Mouse (Mus musculus) kidney, embryonic 16.5 days (tissue): ENCODE results near the gene Stk38. TPM values are rescaled to one million over a fixed set of nuclear protein-coding genes. Genes with fewer than 3 reads are reported as not detected.

ENCODE experiments used
- ATAC-seq: fragments of 200-750 bp; cut with Nextera tagmentation; 2 replicates; pipeline ENCODE4 v1.8.0; 2017; ENCODE audit warnings: moderate TSS enrichment; ENCODE audit not compliant: low FRiP score, low TSS enrichment
- H3K27ac ChIP-seq: fragments of 300-500 bp; sonication (generic); 2 replicates; pipeline ENCODE4 v1.5.1; 2014; ENCODE audit warnings: low read length
- H3K27me3 ChIP-seq: fragments of 300-500 bp; sonication (generic); 2 replicates; pipeline ENCODE4 v1.6.1; 2014; ENCODE audit warnings: low read length, control low read depth, mixed read lengths; ENCODE audit not compliant: insufficient read depth
- H3K36me3 ChIP-seq: fragments of 300-500 bp; sonication (generic); 2 replicates; pipeline ENCODE4 v1.6.1; 2014; ENCODE audit warnings: low read length, control low read depth, mixed read lengths; ENCODE audit not compliant: insufficient read depth
- H3K4me1 ChIP-seq: fragments of 300-500 bp; sonication (generic); 2 replicates; pipeline ENCODE4 v1.6.1; 2014; ENCODE audit warnings: low read length, control low read depth, mixed read lengths; ENCODE audit not compliant: insufficient read depth
- H3K4me2 ChIP-seq: fragments of 300-500 bp; sonication (generic); replicated peaks from 2 replicates; pipeline ENCODE4 v1.6.1; 2014; ENCODE audit warnings: low read depth, low read length
- H3K4me3 ChIP-seq: fragments of 300-500 bp; sonication (generic); 2 replicates; pipeline ENCODE4 v1.5.1; 2014; ENCODE audit warnings: mild to moderate bottlenecking, low read length
- H3K9ac ChIP-seq: fragments of 300-500 bp; sonication (generic); replicated peaks from 2 replicates; pipeline ENCODE4 v1.6.1; 2014; ENCODE audit warnings: low read length
- H3K9me3 ChIP-seq: fragments of 300-500 bp; sonication (generic); 2 replicates; pipeline ENCODE4 v1.6.1; 2016; ENCODE audit warnings: low read length, control low read depth
- WGBS: fragments of 180-500 bp; shearing (Covaris S2); extraction: QIAGEN DNeasy Blood & Tissue Kit; methylation state at CpG from one replicate; pipeline ENCODE4 v1.1.7; 2014; 5-methylcytosine and 5-hydroxymethylcytosine counted together
- polyA plus RNA-seq: library from polyadenylated mRNA; unstranded; fragments of >200 nt; fragmentation: Nextera tagmentation; extraction: Ambion mirVana; gene quantifications from 2 replicates; pipeline ENCODE4 v1.2.1, GENCODE M21; 2015

Stk38 gene
- polyA plus RNA-seq, 1 experiment from 2014 or later: 106 TPM

DNA sequence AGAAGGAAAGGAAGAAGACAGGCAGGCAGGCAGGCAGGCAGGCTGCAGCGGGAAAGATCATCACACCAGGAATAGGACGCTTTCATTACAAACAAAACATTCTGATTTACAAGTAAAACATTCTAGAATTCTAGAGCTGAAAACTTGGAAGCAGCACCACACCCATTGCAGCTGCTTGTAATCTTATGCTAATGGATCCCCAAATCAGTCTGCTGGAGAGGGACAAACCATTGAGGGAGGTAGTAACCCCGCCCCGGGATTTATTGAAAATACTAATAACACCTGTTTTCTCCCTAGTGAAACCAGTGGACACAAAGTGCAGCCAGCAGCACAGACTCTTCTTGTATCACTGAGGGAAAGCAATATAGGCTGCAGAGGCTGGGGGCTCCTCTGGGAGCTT lies 26.7 kb downstream of the Stk38 start:
- 0 out of 2 replicates have a peak, but pooled peaks cover 6% of the 10 kb centered on the region for H3K4me1 ChIP-seq
- H3K36me3 ChIP-seq: peaks cover 53% of the 10 kb centered on the region
- WGBS: 53% methylated on average over 4 of the region's 4 CpGs
- ATAC-seq: no peak
- no peaks in the 10 kb centered on the region for H3K9me3 ChIP-seq
- no peak overlapping the region for H3K27ac ChIP-seq
- no peak overlapping the region for H3K9ac ChIP-seq
- no peak overlapping the region for H3K4me3 ChIP-seq
- no peaks in the 10 kb centered on the region for H3K27me3 ChIP-seq
- no peak overlapping the region for H3K4me2 ChIP-seq

DNA sequence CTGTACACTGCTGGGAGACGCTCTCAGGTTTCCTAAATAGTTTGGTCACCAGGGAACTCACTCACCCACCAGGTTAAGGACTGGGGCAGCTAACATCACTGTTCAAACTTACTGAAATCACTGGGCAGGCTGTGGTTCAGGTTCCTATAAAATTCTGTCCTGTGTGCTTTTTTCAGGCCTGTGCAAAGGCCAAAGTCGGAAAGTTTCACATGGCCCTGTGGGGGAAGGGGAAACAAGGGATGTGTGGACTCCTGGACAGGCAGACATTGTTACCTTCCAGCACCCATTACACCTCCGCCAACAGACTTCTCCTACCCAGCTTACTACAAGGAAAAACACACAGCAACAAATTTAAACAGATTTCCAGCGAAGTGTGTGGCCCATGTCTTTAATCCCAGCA lies 28.7 kb downstream of the Stk38 start:
- H3K36me3 ChIP-seq: peaks cover 62% of the 10 kb centered on the region
- WGBS: 91% methylated on average over 4 of the region's 4 CpGs
- no peaks in the 10 kb centered on the region for H3K9me3 ChIP-seq
- no peak overlapping the region for H3K9ac ChIP-seq
- no peak overlapping the region for H3K4me2 ChIP-seq
- no peaks in the 10 kb centered on the region for H3K27me3 ChIP-seq
- no peak overlapping the region for H3K4me3 ChIP-seq
- H3K27ac ChIP-seq: no peak overlapping the region
- H3K4me1 ChIP-seq: 0 out of 2 replicates have a peak, but pooled peaks cover 6% of the 10 kb centered on the region
- no peak for ATAC-seq

DNA sequence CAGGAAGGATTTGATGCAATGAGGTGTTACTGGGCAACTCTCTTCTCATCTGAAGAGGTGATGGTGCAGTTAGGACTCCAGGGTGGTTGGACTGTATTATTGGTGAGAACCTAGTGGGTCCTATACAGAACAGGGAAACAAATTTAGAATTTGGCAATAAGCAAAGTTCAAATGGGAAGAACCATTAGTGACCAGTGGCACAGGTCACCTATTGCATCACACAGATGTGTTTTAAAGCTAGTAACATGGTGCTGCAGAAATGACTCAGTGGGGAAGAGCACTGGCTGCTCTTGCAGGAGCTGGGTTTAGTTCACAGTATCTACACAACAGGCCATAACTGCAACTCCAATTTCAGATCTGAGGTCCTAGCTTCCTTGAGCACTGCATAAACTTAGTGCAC lies 37.7 kb downstream of the Stk38 start:
- no peak for ATAC-seq
- H3K4me1 ChIP-seq: no peaks in the 10 kb centered on the region
- no peak overlapping the region for H3K4me2 ChIP-seq
- H3K27ac ChIP-seq: no peak overlapping the region
- H3K9ac ChIP-seq: no peak overlapping the region
- H3K27me3 ChIP-seq: no peaks in the 10 kb centered on the region
- no peak overlapping the region for H3K4me3 ChIP-seq
- no peaks in the 10 kb centered on the region for H3K9me3 ChIP-seq
- H3K36me3 ChIP-seq: peaks cover 89% of the 10 kb centered on the region

DNA sequence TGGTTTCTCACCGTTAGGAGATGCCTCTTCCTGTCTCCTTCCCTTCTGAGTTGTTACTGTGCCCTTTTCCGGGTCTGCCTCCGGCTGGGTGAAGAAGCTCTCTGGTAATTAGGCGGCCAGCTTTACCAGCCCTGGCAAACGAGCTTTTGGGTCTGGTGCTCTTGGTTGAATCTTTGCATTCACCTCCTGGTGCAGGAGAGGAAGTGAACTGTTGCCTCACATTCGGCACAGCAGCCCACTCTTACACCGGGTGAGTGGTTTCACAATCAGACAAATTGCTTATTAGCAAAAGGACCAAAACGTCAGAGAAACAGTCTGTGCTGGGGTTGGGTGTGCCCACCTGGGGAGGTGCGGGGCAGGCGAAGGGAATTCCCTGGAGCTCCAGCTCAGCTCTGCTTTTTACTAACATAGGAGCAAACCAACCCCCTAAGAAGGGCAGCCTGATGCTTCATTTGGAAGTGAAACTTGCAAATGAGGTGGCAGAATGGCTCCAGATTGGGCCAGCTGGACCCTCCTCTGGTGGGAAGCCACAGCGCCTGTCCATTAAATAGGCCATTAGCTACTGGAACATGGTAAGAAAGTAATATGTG lies 40.7 kb downstream of the Stk38 start:
- Histone ChIP-seq H3K27ac (no peak overlapping the region), H3K27me3 (no peaks in the 10 kb centered on the region), H3K36me3 (peaks cover 91% of the 10 kb centered on the region), H3K4me1 (no peaks in the 10 kb centered on the region), H3K4me2 (no peak overlapping the region), H3K9ac (no peak overlapping the region), H3K4me3 (no peak overlapping the region), H3K9me3 (no peaks in the 10 kb centered on the region)
- WGBS: 74% methylated on average over 11 of the region's 11 CpGs
- no peak for ATAC-seq

DNA sequence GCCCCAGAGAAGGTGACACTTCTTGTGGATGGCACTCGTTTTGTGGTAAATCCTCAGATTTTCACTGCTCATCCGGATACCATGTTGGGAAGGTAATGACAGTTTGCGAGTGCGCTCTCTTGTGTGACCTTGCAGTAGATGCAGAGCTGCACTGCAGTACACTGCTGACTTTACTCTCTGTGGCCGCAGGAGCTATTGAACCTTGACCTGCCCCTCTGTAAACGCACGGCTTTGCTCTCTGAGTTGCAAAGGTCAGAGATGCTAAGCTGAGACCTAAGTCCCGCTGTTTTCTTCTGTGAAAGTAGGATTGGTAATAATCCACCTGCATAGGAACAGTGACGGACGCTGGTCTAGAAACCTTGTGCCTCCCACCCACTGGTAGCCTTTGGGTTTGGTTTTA lies 46.2 kb downstream of the Stk38 start:
- no peak for ATAC-seq
- WGBS: 73% methylated on average over 10 of the region's 10 CpGs
- H3K9me3 ChIP-seq: no peaks in the 10 kb centered on the region
- no peaks in the 10 kb centered on the region for H3K27me3 ChIP-seq
- no peak overlapping the region for H3K27ac ChIP-seq
- no peaks in the 10 kb centered on the region for H3K4me1 ChIP-seq
- H3K9ac ChIP-seq: no peak overlapping the region
- H3K4me3 ChIP-seq: no peak overlapping the region
- no peak overlapping the region for H3K4me2 ChIP-seq
- H3K36me3 ChIP-seq: peaks cover 62% of the 10 kb centered on the region

DNA sequence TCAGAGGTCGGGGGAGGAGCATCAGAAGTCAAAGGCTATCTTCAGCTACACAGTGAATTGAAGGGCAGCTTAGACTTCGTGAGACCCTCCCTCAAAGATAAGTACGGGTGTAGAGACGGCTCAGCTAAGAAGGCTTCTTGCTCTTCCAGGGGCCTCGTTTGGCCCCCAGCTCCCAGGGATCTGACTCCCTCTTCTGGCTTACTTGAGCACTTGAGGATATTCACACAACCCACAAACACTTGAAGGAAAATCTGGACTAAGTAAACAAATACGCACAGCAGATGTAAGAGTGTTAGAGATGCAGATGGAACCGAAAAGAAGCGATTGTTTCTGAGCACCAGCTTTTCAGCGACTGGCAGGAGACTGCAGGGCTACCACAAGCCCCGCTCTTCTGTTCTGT lies 47.2 kb downstream of the Stk38 start:
- Histone ChIP-seq H3K36me3 (peaks cover 53% of the 10 kb centered on the region), H3K9ac (no peak overlapping the region), H3K27me3 (no peaks in the 10 kb centered on the region), H3K4me2 (no peak overlapping the region), H3K9me3 (no peaks in the 10 kb centered on the region), H3K27ac (no peak overlapping the region), H3K4me3 (no peak overlapping the region), H3K4me1 (no peaks in the 10 kb centered on the region)
- WGBS: 77% methylated on average over 10 of the region's 10 CpGs
- ATAC-seq: no peak

DNA sequence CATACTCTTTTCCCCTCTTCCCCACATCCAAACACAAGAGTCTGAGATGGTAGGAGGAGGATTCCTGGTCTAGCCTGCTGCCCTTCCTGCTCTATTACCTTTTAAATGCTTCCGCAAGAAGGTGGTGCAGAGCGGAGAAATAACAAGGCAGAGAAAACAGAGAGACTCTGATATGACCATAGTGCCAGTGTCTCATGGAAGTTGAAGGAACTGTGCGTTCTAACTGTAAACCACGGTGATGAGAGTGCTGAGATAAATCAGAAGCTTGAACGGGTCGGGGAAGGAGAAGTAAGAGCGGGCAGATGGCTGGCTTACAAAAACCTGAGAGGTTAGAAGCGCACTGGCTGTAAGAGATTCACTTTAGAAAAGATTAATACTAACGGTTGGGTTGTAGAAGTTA lies 53.4 kb downstream of the Stk38 start:
- H3K4me2 ChIP-seq: peak overlapping the region; percentile 93
- no peaks in the 10 kb centered on the region for H3K9me3 ChIP-seq
- peak overlapping the region; percentile 98 for H3K9ac ChIP-seq
- H3K27ac ChIP-seq: no peak overlapping the region
- no peaks in the 10 kb centered on the region for H3K27me3 ChIP-seq
- no peak overlapping the region for H3K4me3 ChIP-seq
- ATAC-seq: no peak
- peaks cover 19% of the 10 kb centered on the region for H3K4me1 ChIP-seq
- WGBS: 92% methylated on average over 9 of the region's 9 CpGs
- H3K36me3 ChIP-seq: peaks cover 9% of the 10 kb centered on the region; the same call in 1 of the 2 replicates

DNA sequence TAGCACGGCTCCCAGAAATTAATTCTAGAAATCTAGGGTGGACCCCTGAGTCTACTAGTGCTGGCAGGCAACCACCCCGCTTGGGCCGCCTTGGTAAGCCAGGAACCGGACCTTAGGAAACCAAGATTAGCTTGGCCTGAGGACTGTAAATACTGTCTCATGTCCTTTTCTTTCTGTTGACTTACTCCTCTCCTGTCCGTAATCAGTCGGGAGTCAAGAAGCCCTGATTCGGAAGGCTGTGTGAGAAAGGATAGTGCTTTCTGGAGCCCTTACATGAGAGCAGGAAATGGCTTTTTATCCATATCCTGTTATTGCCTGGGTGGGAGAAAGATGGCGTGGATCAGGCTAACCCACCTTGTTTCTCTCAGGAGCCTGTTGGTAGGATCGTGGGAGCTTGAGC lies 54.5 kb downstream of the Stk38 start:
- Histone ChIP-seq H3K9me3 (no peaks in the 10 kb centered on the region), H3K4me3 (peak overlapping the region; percentile 91), H3K9ac (peak overlapping the region; percentile 98), H3K27ac (peak overlapping the region; percentile 99), H3K27me3 (no peaks in the 10 kb centered on the region), H3K4me1 (peaks cover 19% of the 10 kb centered on the region), H3K4me2 (peak overlapping the region; percentile 93), H3K36me3 (peaks cover 6% of the 10 kb centered on the region; the same call in 1 of the 2 replicates)
- WGBS: 3% methylated on average over 9 of the region's 9 CpGs
- ATAC-seq: no peak

DNA sequence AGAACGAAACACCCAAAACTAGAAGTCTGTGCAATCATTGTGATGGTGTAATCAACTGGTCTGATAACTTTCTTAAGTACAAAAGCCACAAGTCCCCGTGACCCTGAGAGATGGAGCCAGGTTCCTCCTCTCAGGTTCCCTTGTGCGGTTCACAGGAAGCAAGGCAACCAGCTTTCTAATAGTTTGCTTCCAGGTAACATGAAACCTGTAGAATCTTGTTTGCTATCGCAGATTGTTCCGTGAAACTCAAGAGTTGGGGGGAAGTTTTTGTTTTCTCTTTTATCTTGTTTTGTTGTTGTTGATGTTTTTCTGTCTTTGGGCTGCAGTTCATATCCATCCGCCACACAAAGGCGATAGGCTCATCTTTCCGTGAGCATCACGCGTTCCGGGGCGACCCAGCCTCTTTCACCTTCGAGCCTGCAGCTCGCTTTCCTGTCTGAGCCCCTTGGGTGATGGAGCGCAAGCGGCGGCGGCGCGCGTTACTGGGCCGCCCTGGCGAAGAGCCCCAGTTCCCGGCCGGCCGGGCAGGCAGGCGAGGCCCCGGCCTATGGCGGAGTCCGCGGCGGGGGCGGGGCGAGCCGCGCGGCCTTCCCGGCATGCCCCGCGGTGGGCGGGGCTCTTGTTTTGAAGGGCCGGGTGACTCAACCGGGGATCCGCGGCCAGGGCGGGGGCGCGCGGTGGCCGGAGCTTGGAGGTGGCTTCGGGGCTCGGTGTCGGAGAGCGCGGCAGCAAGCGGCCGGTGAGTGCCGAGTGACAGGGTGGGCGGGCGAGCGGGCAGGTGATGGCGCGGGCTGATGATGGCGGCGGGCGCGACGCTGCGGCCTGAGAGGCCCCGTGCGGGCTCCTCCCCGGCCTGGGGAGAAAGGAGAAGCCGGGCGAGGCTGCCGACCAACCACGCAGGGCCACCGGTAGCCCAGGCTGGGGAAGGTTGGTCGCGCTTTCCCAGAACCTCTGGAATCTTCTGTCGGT lies 55.7 kb downstream of the Stk38 start, which contains the start of gene Kctd20:
Gene Kctd20, plus strand, starts transcription at position 120 of the 969 bp plus-strand sequence.
- Histone ChIP-seq H3K4me1 (peaks cover 19% of the 10 kb centered on the region), H3K36me3 (no peaks in the 10 kb centered on the region), H3K4me3 (peak within 1 kb of the TSS; percentile 91), H3K27ac (peak within 1 kb of the TSS; percentile 99), H3K9ac (peak within 1 kb of the TSS; percentile 98), H3K9me3 (no peaks in the 10 kb centered on the region), H3K4me2 (peak within 1 kb of the TSS; percentile 93), H3K27me3 (no peaks in the 10 kb centered on the region)
- peak; percentile 95 for ATAC-seq
- WGBS: under 1% methylated on average over 68 of the region's 80 CpGs

DNA sequence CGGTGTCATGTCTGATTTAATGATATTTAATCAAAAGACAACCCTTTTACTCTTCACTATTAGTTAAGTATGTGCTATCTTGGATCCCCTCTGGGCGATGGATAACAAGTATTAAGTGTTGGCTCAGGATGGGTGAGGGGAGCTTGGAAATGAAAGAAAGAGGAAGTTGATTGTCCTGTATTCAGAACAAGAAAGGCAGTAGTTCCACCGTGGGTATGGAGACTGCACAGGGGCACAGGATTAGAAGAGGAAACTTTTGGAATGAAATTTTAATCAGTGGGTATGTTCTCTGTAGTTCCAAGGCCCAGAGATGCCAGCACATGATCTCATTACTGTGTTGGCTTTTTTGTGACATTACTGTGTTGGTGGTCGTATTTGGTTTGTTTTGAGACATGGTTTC lies 57.0 kb downstream of the Stk38 start:
- no peaks in the 10 kb centered on the region for H3K27me3 ChIP-seq
- H3K36me3 ChIP-seq: no peaks in the 10 kb centered on the region
- no peak overlapping the region for H3K9ac ChIP-seq
- no peak for ATAC-seq
- H3K4me1 ChIP-seq: peaks cover 19% of the 10 kb centered on the region
- 74% methylated on average over 4 of the region's 4 CpGs for WGBS
- no peak overlapping the region for H3K4me3 ChIP-seq
- no peak overlapping the region for H3K27ac ChIP-seq
- no peak overlapping the region for H3K4me2 ChIP-seq
- H3K9me3 ChIP-seq: no peaks in the 10 kb centered on the region
